In the genomic region with DNA sequence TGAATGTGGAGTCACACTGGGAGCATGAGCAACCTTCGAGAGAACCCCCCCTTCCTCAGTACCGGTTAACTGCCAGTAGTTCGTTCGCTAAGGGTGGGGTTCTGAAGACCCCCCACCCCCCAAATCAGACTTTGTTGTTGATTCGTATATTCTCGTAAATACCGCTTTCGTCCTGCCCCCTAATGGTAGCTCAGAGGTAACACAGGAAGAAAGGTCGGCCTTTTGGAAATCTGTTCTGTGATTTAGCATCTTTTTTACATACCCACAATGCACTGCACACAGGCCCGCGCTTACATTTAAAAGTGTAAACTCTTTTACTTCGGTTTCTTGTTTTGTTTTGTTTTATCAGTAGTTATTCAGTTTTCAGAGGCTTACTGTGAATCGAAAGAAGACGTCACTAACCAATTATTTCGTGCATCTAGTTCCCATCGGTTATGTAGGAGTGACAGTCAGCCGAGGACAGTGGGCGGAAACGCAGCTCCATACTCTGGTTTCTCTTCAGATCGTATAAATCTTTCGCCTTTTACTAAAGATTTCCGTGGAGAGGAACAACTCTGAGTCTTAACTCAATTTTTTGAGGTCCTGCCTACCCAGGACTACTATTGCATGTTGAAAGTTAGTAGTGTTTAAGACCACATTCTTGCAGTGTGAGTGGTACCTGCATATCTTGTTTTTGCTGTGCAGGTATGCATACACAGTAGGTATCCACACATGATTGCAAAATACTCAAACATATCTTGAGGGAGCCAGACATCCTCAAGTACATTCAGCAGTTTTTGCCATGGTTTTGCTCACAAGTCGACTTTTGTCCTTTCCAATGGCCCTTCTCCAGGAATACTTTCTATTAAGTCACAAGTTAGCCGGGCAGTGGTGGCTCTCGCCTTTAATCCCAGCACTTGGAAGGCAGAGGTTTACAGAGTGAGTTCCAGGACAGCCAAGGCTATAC, we compare ENCODE assay signal across 7 mouse cellular contexts. TPM values are rescaled to one million over a fixed set of nuclear protein-coding genes. Genes with fewer than 3 reads are reported as not detected.
DNase-seq lines count a peak whose midpoint lies in the region; ATAC-seq and TF ChIP-seq lines count a peak whose summit lies in the region.

No protein-coding gene starts in this region.

- TF ChIP-seq POLR2A in ES-Bruce4 (IDR thresholded peaks at IDR 0.05; ENCODE audit: insufficient read depth, low read length): peak; percentile 96

- H3K79me2 ChIP-seq in C2C12 (ENCODE audit: control insufficient read depth, insufficient read depth): no peaks in the 10 kb centered on the region

- no peak overlapping the region for H3K4me3 ChIP-seq in C2C12 (ENCODE audit: insufficient read depth, poor library complexity, severe bottlenecking)
- 0 out of 2 replicates have a peak overlapping the region, but pooled peaks have one; percentile 12 for H3K4me3 ChIP-seq in ES-Bruce4 (ENCODE audit: low read depth, low read length)
- H3K4me3 ChIP-seq in heart, embryonic 15.5 days: peak overlapping the region; percentile 34

- under 1% methylated on average over 25 of the region's 25 CpGs for WGBS in heart, embryonic 15.5 days

- 0 out of 2 replicates have a peak, but pooled peaks have one; percentile 27 for TF ChIP-seq EP300 in ES-Bruce4 (IDR thresholded peaks at IDR 0.05; ENCODE audit: insufficient read depth, low read depth, low read length)

- H3K36me3 ChIP-seq in C2C12 (ENCODE audit: control insufficient read depth, insufficient read depth): no peaks in the 10 kb centered on the region
- H3K36me3 ChIP-seq in ES-Bruce4 (ENCODE audit: control insufficient read depth, insufficient read depth, low read length, poor library complexity, severe bottlenecking): no peaks in the 10 kb centered on the region
- no peaks in the 10 kb centered on the region for H3K36me3 ChIP-seq in heart, embryonic 15.5 days
- H3K36me3 ChIP-seq in splenic B cell, adult 2 months (ENCODE audit: control insufficient read depth, insufficient read depth, low read length, poor library complexity, severe bottlenecking): no peaks in the 10 kb centered on the region

- H3K4me1 ChIP-seq in ES-Bruce4 (ENCODE audit: control insufficient read depth, insufficient read depth, low read length): no peaks in the 10 kb centered on the region
- no peaks in the 10 kb centered on the region for H3K4me1 ChIP-seq in heart, embryonic 15.5 days (replicated peaks)

- H3K27ac ChIP-seq in ES-Bruce4 (ENCODE audit: insufficient read depth, low read length): peak overlapping the region; percentile 11; the same call in 1 of the 2 replicates
- H3K27ac ChIP-seq in heart, embryonic 15.5 days: peak overlapping the region; percentile 55

- no peaks in the 10 kb centered on the region for H3K79me3 ChIP-seq in C2C12 (ENCODE audit: low read depth)

- H3K9me3 ChIP-seq in ES-Bruce4 (replicated peaks; ENCODE audit: control insufficient read depth, insufficient read depth, low read length, poor library complexity, severe bottlenecking): no peaks in the 10 kb centered on the region; the same call in 1 of the 2 replicates
- no peaks in the 10 kb centered on the region for H3K9me3 ChIP-seq in heart, embryonic 15.5 days (replicated peaks)

- DNase-seq in embryo, embryonic 10.5 days (ENCODE audit: low spot score): peak; percentile 94
- DNase-seq in kidney, postnatal 10 days: peak; percentile 62
- DNase-seq in splenic B cell, adult 2 months (ENCODE audit: low read depth, low spot score): peak; percentile 89

- peak overlapping the region; percentile 56 for H3K9ac ChIP-seq in ES-Bruce4 (ENCODE audit: low read depth, poor library complexity, severe bottlenecking)
- peak overlapping the region; percentile 36; the same call in 1 of the 2 replicates for H3K9ac ChIP-seq in heart, embryonic 15.5 days

- ATAC-seq in heart, embryonic 15.5 days (replicated peaks; ENCODE audit: insufficient number of reproducible peaks, insufficient read depth, low FRiP score, low read depth): peak; percentile 67; the same call in 1 of the 2 replicates
- peak; percentile 98 for ATAC-seq in megakaryocyte, adult 5-6 weeks (ENCODE audit: poor library complexity, severe bottlenecking)

- H3K27me3 ChIP-seq in C2C12 (ENCODE audit: control insufficient read depth, insufficient read depth, insufficient read length) (no peaks in the 10 kb centered on the region), ES-Bruce4 (ENCODE audit: control insufficient read depth, insufficient read depth, low read length, poor library complexity, severe bottlenecking) (no peaks in the 10 kb centered on the region)
- H3K27me3 ChIP-seq in heart, embryonic 15.5 days: no peaks in the 10 kb centered on the region
- H3K27me3 ChIP-seq in splenic B cell, adult 2 months (ENCODE audit: control insufficient read depth, insufficient read depth, low read length, poor library complexity, severe bottlenecking): no peaks in the 10 kb centered on the region

- peak overlapping the region; percentile 56 for H3K4me2 ChIP-seq in heart, embryonic 15.5 days

- peak overlapping the region; percentile 22 for H3ac ChIP-seq in C2C12 (ENCODE audit: control insufficient read depth, insufficient read length, low read depth)

- TF ChIP-seq CTCF in C2C12 (IDR thresholded peaks at IDR 0.05; ENCODE audit: control insufficient read depth, insufficient read depth, insufficient read length): no peak
- TF ChIP-seq CTCF in ES-Bruce4 (IDR thresholded peaks at IDR 0.05; ENCODE audit: low read depth, low read length): peak; percentile 11

TF ChIP-seq in C2C12, 6 proteins besides CTCF, POLR2A, EP300 and RAD21:
- TF ChIP-seq USF1 (IDR thresholded peaks at IDR 0.05; ENCODE audit: low read depth): peak; percentile 17
- TF ChIP-seq MAX (IDR thresholded peaks at IDR 0.05): no peak
- no peak for TF ChIP-seq MYOG (IDR thresholded peaks at IDR 0.05; ENCODE audit: control insufficient read depth, extremely low read depth, insufficient read length)
- no peak for TF ChIP-seq MYOD1 (IDR thresholded peaks at IDR 0.05; ENCODE audit: control insufficient read depth, insufficient read length, low read depth)
- TF ChIP-seq CEBPB (IDR thresholded peaks at IDR 0.05; ENCODE audit: low read depth): peak; percentile 95
- TF ChIP-seq FOSL1 (IDR thresholded peaks at IDR 0.05; ENCODE audit: insufficient read depth, low read length, poor library complexity, severe bottlenecking): no peak

RNA-seq across cellular contexts. Expression of gene Kif2c, which starts 19.9 kb away (rescaled TPM):
- 49.2 TPM for polyA plus RNA-seq in C2C12 (2012; fragmentation: generic; extraction: Trizol)
- 109 and 112 TPM in 2 replicates for polyA plus RNA-seq in ES-Bruce4 (2011; ENCODE audit: insufficient read depth, insufficient read length, low read depth, missing spikeins)
- polyA plus RNA-seq in heart, embryonic 15.5 days (2015; fragmentation: Nextera tagmentation; extraction: Ambion mirVana): 36.4 and 39.7 TPM in 2 replicates
- 30.3 and 30.4 TPM in 2 replicates for total RNA-seq in megakaryocyte, adult 5-6 weeks (2015)
- total RNA-seq in megakaryocyte, adult 5-6 weeks (2017): 44.9 and 50.4 TPM in 2 replicates

RNA-seq across cellular contexts. Expression of gene Rps8, which starts 46.3 kb away (rescaled TPM):
- 3,482 TPM for polyA plus RNA-seq in C2C12 (2012; fragmentation: generic; extraction: Trizol)
- polyA plus RNA-seq in ES-Bruce4 (2011; ENCODE audit: insufficient read depth, insufficient read length, low read depth, missing spikeins): 2,253 and 2,515 TPM in 2 replicates
- polyA plus RNA-seq in heart, embryonic 15.5 days (2015; fragmentation: Nextera tagmentation; extraction: Ambion mirVana): 538 and 545 TPM in 2 replicates
- total RNA-seq in megakaryocyte, adult 5-6 weeks (2015): 2,618 and 2,625 TPM in 2 replicates
- total RNA-seq in megakaryocyte, adult 5-6 weeks (2017): 984 and 1,065 TPM in 2 replicates

RNA-seq across cellular contexts. Expression of gene Tmem53, which starts 49.4 kb away (rescaled TPM):
- polyA plus RNA-seq in C2C12 (2012; fragmentation: generic; extraction: Trizol) (3.2 TPM), ES-Bruce4 (2011; ENCODE audit: insufficient read depth, insufficient read length, low read depth, missing spikeins) (1.8 and 2.7 TPM in 2 replicates)
- 31.1 and 34.5 TPM in 2 replicates for polyA plus RNA-seq in heart, embryonic 15.5 days (2015; fragmentation: Nextera tagmentation; extraction: Ambion mirVana)
- 0.36 and 1.5 TPM in 2 replicates for total RNA-seq in megakaryocyte, adult 5-6 weeks (2015)
- 0.33 and 1.1 TPM in 2 replicates for total RNA-seq in megakaryocyte, adult 5-6 weeks (2017)

RNA-seq across cellular contexts. Expression of gene Armh1, which starts 49.6 kb away (rescaled TPM):
- polyA plus RNA-seq in C2C12 (2012; fragmentation: generic; extraction: Trizol) (not detected), ES-Bruce4 (2011; ENCODE audit: insufficient read depth, insufficient read length, low read depth, missing spikeins) (0.49 and 0.52 TPM in 2 replicates)
- polyA plus RNA-seq in heart, embryonic 15.5 days (2015; fragmentation: Nextera tagmentation; extraction: Ambion mirVana): 0.64 and 0.86 TPM in 2 replicates
- total RNA-seq in megakaryocyte, adult 5-6 weeks (2015): 0.36 TPM in 1 of 2 replicates, not detected in the other
- not detected in 2 replicates for total RNA-seq in megakaryocyte, adult 5-6 weeks (2017)
